Comparison of ENCODE assay signal across 13 mouse cellular contexts in the genomic region with DNA sequence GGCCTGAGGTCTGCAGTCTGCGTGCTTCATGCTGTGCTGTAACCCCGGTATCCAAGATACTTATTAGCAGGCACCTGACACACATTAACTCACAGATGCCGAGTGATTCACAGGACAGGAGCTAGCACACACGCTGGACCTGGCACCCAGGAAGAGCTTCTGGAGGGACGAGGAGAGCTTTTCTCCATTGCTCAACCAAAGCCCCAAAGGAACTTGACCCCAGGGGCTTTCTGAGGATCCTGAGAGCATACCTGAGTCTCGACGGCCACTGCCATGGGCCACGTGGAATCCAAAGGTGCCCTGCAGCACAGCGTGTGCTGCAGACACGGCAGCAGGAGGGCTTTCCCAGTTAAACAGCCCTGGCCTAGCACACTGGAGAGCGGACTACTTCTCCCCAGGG. TPM values are rescaled to one million over a fixed set of nuclear protein-coding genes. Genes with fewer than 3 reads are reported as not detected.
DNase-seq lines count a peak whose midpoint lies in the region; ATAC-seq and TF ChIP-seq lines count a peak whose summit lies in the region.
"Had no signal": no experiment of that assay in that cellular context is flagged by ENCODE, and none has a peak within 500 bp of the region (broad histone marks: within the 10 kb centered on the region; RNA-seq: fewer than 3 reads in every experiment).

No protein-coding gene starts in this region.

- peaks cover 9% of the 10 kb centered on the region; the same call in 1 of the 2 replicates for H3K36me3 ChIP-seq in lung, embryonic 14.5 days (ENCODE audit: insufficient read depth)
- H3K36me3 ChIP-seq in embryonic facial prominence, embryonic 13.5 days = peaks cover 24% of the 10 kb centered on the region
- 0 out of 2 replicates have a peak, but pooled peaks cover 4% of the 10 kb centered on the region for H3K36me3 ChIP-seq in hindbrain, postnatal 0 days (ENCODE audit: insufficient read depth, low read length)
- no peaks in the 10 kb centered on the region; the same call in 1 of the 2 replicates for H3K36me3 ChIP-seq in limb, embryonic 11.5 days (ENCODE audit: control insufficient read depth, insufficient read depth, low read length)

- no peak overlapping the region for H3K4me2 ChIP-seq in lung, embryonic 14.5 days
- peak overlapping the region; percentile 23; the same call in 1 of the 2 replicates for H3K4me2 ChIP-seq in embryonic facial prominence, embryonic 13.5 days
- H3K4me2 ChIP-seq in hindbrain, postnatal 0 days (ENCODE audit: low read depth, low read length) = no peak overlapping the region
- H3K4me2 ChIP-seq in limb, embryonic 11.5 days (ENCODE audit: low read depth, severe bottlenecking) = no peak overlapping the region

- H3K27ac ChIP-seq in lung, embryonic 14.5 days (ENCODE audit: low read depth) = peak overlapping the region; percentile 43; the same call in 1 of the 2 replicates
- H3K27ac ChIP-seq in embryonic facial prominence, embryonic 13.5 days = peak overlapping the region; percentile 72
- H3K27ac ChIP-seq in hindbrain, postnatal 0 days = peak overlapping the region; percentile 22; the same call in 1 of the 2 replicates
- peak overlapping the region; percentile 52; the same call in 1 of the 2 replicates for H3K27ac ChIP-seq in limb, embryonic 11.5 days (replicated peaks; ENCODE audit: low read depth, low read length)
- H3K27ac ChIP-seq: gastrocnemius, adult 2 months had no signal

- H3K9ac ChIP-seq in lung, embryonic 14.5 days = no peak overlapping the region
- H3K9ac ChIP-seq in embryonic facial prominence, embryonic 13.5 days = peak overlapping the region; percentile 49; the same call in 1 of the 2 replicates
- 0 out of 2 replicates have a peak overlapping the region, but pooled peaks have one; percentile 13 for H3K9ac ChIP-seq in hindbrain, postnatal 0 days (replicated peaks; ENCODE audit: low read length)
- H3K9ac ChIP-seq in limb, embryonic 11.5 days (ENCODE audit: low read length) = no peak overlapping the region

- H3K4me1 ChIP-seq in lung, embryonic 14.5 days (ENCODE audit: insufficient read depth) = peaks cover 25% of the 10 kb centered on the region
- peaks cover 63% of the 10 kb centered on the region for H3K4me1 ChIP-seq in embryonic facial prominence, embryonic 13.5 days
- peaks cover 27% of the 10 kb centered on the region for H3K4me1 ChIP-seq in hindbrain, postnatal 0 days (ENCODE audit: insufficient read depth, low read length)
- peaks cover 47% of the 10 kb centered on the region for H3K4me1 ChIP-seq in limb, embryonic 11.5 days (ENCODE audit: control insufficient read depth, insufficient read depth, low read length)

- no peak overlapping the region for H3K4me3 ChIP-seq in lung, embryonic 14.5 days (ENCODE audit: low read depth, low read length)
- H3K4me3 ChIP-seq in embryonic facial prominence, embryonic 13.5 days = no peak overlapping the region
- H3K4me3 ChIP-seq in hindbrain, postnatal 0 days (ENCODE audit: low read length) = no peak overlapping the region
- H3K4me3 ChIP-seq in limb, embryonic 11.5 days (ENCODE audit: low read depth, low read length) = no peak overlapping the region
- H3K4me3 ChIP-seq: gastrocnemius, adult 2 months; megakaryocyte, embryonic 14.5 days had no signal

- H3K9me3 ChIP-seq in lung, embryonic 14.5 days (ENCODE audit: low read depth, low read length) = no peaks in the 10 kb centered on the region
- H3K9me3 ChIP-seq in embryonic facial prominence, embryonic 13.5 days = no peaks in the 10 kb centered on the region
- H3K9me3 ChIP-seq in hindbrain, postnatal 0 days (ENCODE audit: low read length) = no peaks in the 10 kb centered on the region
- no peaks in the 10 kb centered on the region for H3K9me3 ChIP-seq in limb, embryonic 11.5 days (ENCODE audit: control insufficient read depth, low read length)
- H3K9me3 ChIP-seq: megakaryocyte, embryonic 14.5 days had no signal

- 69% methylated on average over 11 of the region's 11 CpGs for WGBS in lung, embryonic 14.5 days
- WGBS in embryonic facial prominence, embryonic 13.5 days = 47% methylated on average over 11 of the region's 11 CpGs
- 58% methylated on average over 11 of the region's 11 CpGs for WGBS in hindbrain, postnatal 0 days
- 65% methylated on average over 11 of the region's 11 CpGs for WGBS in limb, embryonic 11.5 days

- no peak for TF ChIP-seq CTCF in lung, embryonic 14.5 days (IDR thresholded peaks at IDR 0.05; ENCODE audit: low read depth)
- TF ChIP-seq CTCF in hindbrain, postnatal 0 days (IDR thresholded peaks at IDR 0.05; ENCODE audit: low read depth) = no peak

- no peaks in the 10 kb centered on the region for H3K27me3 ChIP-seq in lung, embryonic 14.5 days (ENCODE audit: insufficient read depth, low read length)
- H3K27me3 ChIP-seq in embryonic facial prominence, embryonic 13.5 days = no peaks in the 10 kb centered on the region
- H3K27me3 ChIP-seq in hindbrain, postnatal 0 days (ENCODE audit: insufficient read depth, low read length) = no peaks in the 10 kb centered on the region
- H3K27me3 ChIP-seq in limb, embryonic 11.5 days (ENCODE audit: control insufficient read depth, insufficient read depth, low read length) = no peaks in the 10 kb centered on the region

- ATAC-seq in lung, embryonic 14.5 days (ENCODE audit: insufficient read depth) = no peak
- no peak for ATAC-seq in embryonic facial prominence, embryonic 13.5 days (ENCODE audit: insufficient number of reproducible peaks, insufficient read depth, low FRiP score, low TSS enrichment, low read depth)
- ATAC-seq in hindbrain, postnatal 0 days = no peak
- no peak for ATAC-seq in limb, embryonic 11.5 days (ENCODE audit: insufficient number of reproducible peaks, low FRiP score, low TSS enrichment, low read depth)
- no peak for ATAC-seq in granulocyte monocyte progenitor cell, adult 5-6 weeks (replicated peaks; ENCODE audit: poor library complexity, severe bottlenecking)

- DNase-seq in lung, embryonic 14.5 days = no peak
- no peak for DNase-seq in lung, postnatal 10 days
- no peak for DNase-seq in hindbrain, postnatal 0 days (ENCODE audit: low spot score)
- DNase-seq in limb, embryonic 11.5 days (ENCODE audit: low spot score) = no peak
- no peak for DNase-seq in adrenal gland, adult (ENCODE audit: inconsistent age in 2 of 2, low spot score in 1 of 2)
- DNase-seq: cerebellum, adult 9-10 months; lung, adult 18-20 months; spleen, adult 18-20 months; thymus, adult 18-20 months had no signal

RNA-seq across cellular contexts. Expression of gene BC034090, which starts 27.9 kb away (rescaled TPM):
- 3.4 and 3.9 TPM in 2 replicates for polyA plus RNA-seq in lung, embryonic 14.5 days (2014; fragmentation: Nextera tagmentation; extraction: Ambion mirVana)
- polyA plus RNA-seq in embryonic facial prominence, embryonic 13.5 days (2015; fragmentation: Nextera tagmentation; extraction: Ambion mirVana) = 6.8 and 7.5 TPM in 2 replicates
- total RNA-seq in hindbrain, postnatal 0 days (2014; rRNA removed) = 16.1 and 18.8 TPM in 2 replicates
- polyA plus RNA-seq in hindbrain, postnatal 0 days (2015; fragmentation: Nextera tagmentation; extraction: Ambion mirVana) = 3.6 and 3.7 TPM in 2 replicates
- 2.8 and 3.8 TPM in 2 replicates for polyA plus RNA-seq in limb, embryonic 11.5 days (2014; fragmentation: Nextera tagmentation; extraction: Ambion mirVana)
- 2.5 TPM in 1 of 2 replicates, not detected in the other for total RNA-seq in granulocyte monocyte progenitor cell, adult 5-6 weeks (2014; fragmentation: Nextera tagmentation)
- total RNA-seq in granulocyte monocyte progenitor cell, adult 5-6 weeks (2017) = 0.13 TPM in 1 of 2 replicates, not detected in the other

RNA-seq across cellular contexts. Expression of gene Stx6, which starts 57.8 kb away (rescaled TPM):
- polyA plus RNA-seq in lung, embryonic 14.5 days (2014; fragmentation: Nextera tagmentation; extraction: Ambion mirVana) = 97.6 and 99.7 TPM in 2 replicates
- polyA plus RNA-seq in embryonic facial prominence, embryonic 13.5 days (2015; fragmentation: Nextera tagmentation; extraction: Ambion mirVana) = 97.1 and 99.7 TPM in 2 replicates
- 77.1 and 84.2 TPM in 2 replicates for total RNA-seq in hindbrain, postnatal 0 days (2014; rRNA removed)
- 81.2 and 82.2 TPM in 2 replicates for polyA plus RNA-seq in hindbrain, postnatal 0 days (2015; fragmentation: Nextera tagmentation; extraction: Ambion mirVana)
- polyA plus RNA-seq in limb, embryonic 11.5 days (2014; fragmentation: Nextera tagmentation; extraction: Ambion mirVana) = 91.8 and 116 TPM in 2 replicates
- total RNA-seq in granulocyte monocyte progenitor cell, adult 5-6 weeks (2014; fragmentation: Nextera tagmentation) = 43.5 and 45.7 TPM in 2 replicates
- total RNA-seq in granulocyte monocyte progenitor cell, adult 5-6 weeks (2017) = 36.5 and 48.2 TPM in 2 replicates

Comparison
In these comparisons a context has a peak if more than half of its experiments do, and no peak if none do; other contexts are left out.
1. H3K27ac ChIP-seq: peak in every context shown above with its lines; median percentile 72 in embryonic facial prominence, embryonic 13.5 days; 52 in limb, embryonic 11.5 days; 43 in lung, embryonic 14.5 days; 22 in hindbrain, postnatal 0 days.
2. H3K9ac ChIP-seq: peak in embryonic facial prominence, embryonic 13.5 days (single experiment) and hindbrain, postnatal 0 days (single experiment); none in lung, embryonic 14.5 days (single experiment) and limb, embryonic 11.5 days (single experiment).